Mouse (Mus musculus) activated CD4-positive, CD25-positive, alpha-beta regulatory T cell (primary cell): Measurements from ENCODE around the gene Olfr843. TPM values are rescaled to one million over a fixed set of nuclear protein-coding genes. Genes with fewer than 3 reads are reported as not detected.

Source experiments
- polyA plus RNA-seq, 2 experiments: library from polyadenylated mRNA; unstranded; fragments of 100-300 nt; shearing (Covaris generic); gene quantifications; one replicate each; pipeline ENCODE4 v1.2.1; 2017

The Olfr843 gene
- under 1 TPM in 1 of 2 experiments, not detected in 1; 0.12 TPM for polyA plus RNA-seq

DNA sequence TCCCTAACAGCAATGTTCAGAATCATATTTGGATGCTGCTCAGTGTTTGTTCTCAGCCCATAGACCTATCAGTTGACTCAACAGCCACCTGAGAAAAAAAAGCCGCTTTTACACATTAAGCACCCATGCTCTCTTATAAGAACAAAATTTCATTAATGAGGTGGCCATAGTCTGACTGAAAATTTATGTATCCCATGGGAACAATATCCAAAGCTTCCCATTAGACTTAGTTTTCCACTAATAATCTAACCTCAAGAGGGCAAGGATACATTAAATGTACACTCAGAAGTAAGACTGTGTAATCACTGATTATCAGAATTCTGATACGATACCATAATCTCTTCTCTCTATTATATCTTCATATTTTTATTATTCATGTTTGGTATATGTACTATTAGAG lies at the start of gene Olfr843:
TSS of gene Olfr843 (minus strand) at position 101 of the 400 bp plus-strand sequence.

Other genes starting within 250 kb of the Olfr843 start
- gene Olfr835, start 219.3 kb downstream of the Olfr843 start, polyA plus RNA-seq = not detected
- gene Olfr836, start 131.6 kb downstream of the Olfr843 start, polyA plus RNA-seq = not detected
- gene Olfr837, start 115.7 kb downstream of the Olfr843 start, polyA plus RNA-seq = not detected
- gene Olfr839-ps1, start 74.7 kb downstream of the Olfr843 start, polyA plus RNA-seq = under 1 TPM in 1 of 2 experiments, not detected in 1; 0.04 TPM
- not detected for gene Olfr844, start 64.4 kb upstream of the Olfr843 start, polyA plus RNA-seq
- gene Olfr845, start 84.5 kb upstream of the Olfr843 start, polyA plus RNA-seq = not detected
- not detected for gene Olfr846, start 112.0 kb upstream of the Olfr843 start, polyA plus RNA-seq
- not detected for gene Olfr847, start 126.7 kb upstream of the Olfr843 start, polyA plus RNA-seq
- gene Olfr849, start 188.3 kb upstream of the Olfr843 start, polyA plus RNA-seq = not detected
- not detected for gene Olfr850, start 226.3 kb upstream of the Olfr843 start, polyA plus RNA-seq
- gene Olfr851, start 241.3 kb upstream of the Olfr843 start, polyA plus RNA-seq = not detected